ENCODE assay signal across 21 mouse cellular contexts in genomic region chr2:49940372-49940771, GRCm38 (mm10).
DNase-seq lines count a peak whose midpoint lies in the region; ATAC-seq lines count a peak whose summit lies in the region.
"Had no signal": no experiment of that assay in that cellular context is flagged by ENCODE, and none has a peak within 500 bp of the region (broad histone marks: within the 10 kb centered on the region; RNA-seq: fewer than 3 reads in every experiment).

No protein-coding gene starts in this region.

- no peaks in the 10 kb centered on the region for H3K4me1 ChIP-seq in forebrain, embryonic 16.5 days (replicated peaks; ENCODE audit: control insufficient read depth, insufficient read depth, low read length)
- H3K4me1 ChIP-seq in forebrain, embryonic 13.5 days = 0 out of 2 replicates have a peak, but pooled peaks cover 6% of the 10 kb centered on the region
- H3K4me1 ChIP-seq: kidney, embryonic 15.5 days; midbrain, embryonic 10.5 days had no signal

- 70% methylated on average over 6 of the region's 6 CpGs for WGBS in forebrain, embryonic 16.5 days
- 81% methylated on average over 6 of the region's 6 CpGs for WGBS in forebrain, embryonic 13.5 days

- H3K36me3 ChIP-seq in forebrain, embryonic 16.5 days (ENCODE audit: control insufficient read depth, insufficient read depth) = no peaks in the 10 kb centered on the region
- H3K36me3 ChIP-seq in forebrain, embryonic 13.5 days (ENCODE audit: poor library complexity, severe bottlenecking) = no peaks in the 10 kb centered on the region
- H3K36me3 ChIP-seq: kidney, embryonic 15.5 days; midbrain, embryonic 10.5 days had no signal

- H3K27me3 ChIP-seq in forebrain, embryonic 16.5 days (replicated peaks; ENCODE audit: control insufficient read depth, insufficient read depth, low read length) = no peaks in the 10 kb centered on the region
- H3K27me3 ChIP-seq in forebrain, embryonic 13.5 days = no peaks in the 10 kb centered on the region
- H3K27me3 ChIP-seq: kidney, embryonic 15.5 days had no signal

- H3K9ac ChIP-seq in forebrain, embryonic 16.5 days (replicated peaks; ENCODE audit: low read depth, low read length) = no peak overlapping the region
- H3K9ac ChIP-seq in forebrain, embryonic 13.5 days = no peak overlapping the region
- H3K9ac ChIP-seq: kidney, embryonic 15.5 days; liver, embryonic 14.5 days had no signal

- ATAC-seq in forebrain, embryonic 16.5 days = peak; percentile 49; the same call in 1 of the 2 replicates
- ATAC-seq in forebrain, embryonic 13.5 days = no peak
- ATAC-seq: hindbrain, embryonic 16.5 days; intestine, embryonic 16.5 days had no signal

- no peak overlapping the region for H3K4me2 ChIP-seq in forebrain, embryonic 16.5 days (ENCODE audit: low read length)
- no peak overlapping the region for H3K4me2 ChIP-seq in forebrain, embryonic 13.5 days
- H3K4me2 ChIP-seq: kidney, embryonic 15.5 days had no signal

- no peaks in the 10 kb centered on the region for H3K9me3 ChIP-seq in forebrain, embryonic 16.5 days (ENCODE audit: control insufficient read depth, low read length)
- no peaks in the 10 kb centered on the region for H3K9me3 ChIP-seq in forebrain, embryonic 13.5 days (replicated peaks)
- H3K9me3 ChIP-seq: kidney, embryonic 15.5 days; midbrain, embryonic 10.5 days had no signal

- H3K27ac ChIP-seq in forebrain, embryonic 16.5 days (ENCODE audit: low read length) = no peak overlapping the region
- no peak overlapping the region for H3K27ac ChIP-seq in forebrain, embryonic 13.5 days
- H3K27ac ChIP-seq: gastrocnemius, adult 2 months; kidney, embryonic 15.5 days; liver, embryonic 14.5 days; macrophage; midbrain, embryonic 10.5 days; stomach, postnatal 0 days had no signal

- peak; percentile 7 for DNase-seq in heart, postnatal 4 days
- no peak for DNase-seq in heart, adult 9 months (ENCODE audit: low spot score in 2 of 2)
- DNase-seq in lung, postnatal 36 days = peak; percentile 4
- no peak for DNase-seq in lung, adult 18-20 months
- no peak for DNase-seq in cerebellum, postnatal 36 days
- DNase-seq: adrenal gland, adult 2 months; B cell, adult 2 months; cerebellum, adult 11 months; cerebellum, postnatal 25 days; gastrocnemius, adult 2 months; heart, postnatal 36 days; right cerebral cortex, adult 18-20 months had no signal

- H3K4me3 ChIP-seq in forebrain, embryonic 16.5 days (replicated peaks; ENCODE audit: low read length) = no peak overlapping the region
- H3K4me3 ChIP-seq in forebrain, embryonic 13.5 days = no peak overlapping the region
- H3K4me3 ChIP-seq: gastrocnemius, adult 2 months; kidney, embryonic 15.5 days; midbrain, embryonic 10.5 days had no signal

Comparison
In these comparisons a context has a peak if more than half of its experiments do, and no peak if none do; other contexts are left out.
1. DNase-seq: peak in heart, postnatal 4 days (single experiment) and lung, postnatal 36 days (single experiment); none in heart, adult 9 months (0 of 2), lung, adult 18-20 months (0 of 2) and cerebellum, postnatal 36 days (0 of 2).